Mouse (Mus musculus) urinary bladder, postnatal 4 days (tissue): ENCODE data around the gene Trpv2.

Experiments used
- DNase-seq, 2 experiments: peaks; one replicate each; pipeline ENCODE4 v3.0.0; 2021 to 2022; ENCODE audit warnings: low spot score in 2 of 2

The Trpv2 gene

GRCm38 (mm10) chr11:62604123-62604706 is 29.9 kb downstream of the Trpv2 start:
- DNase-seq: no peak

- DNase-seq: no peak
These were observed 30.8 kb downstream of the Trpv2 start for GRCm38 (mm10) chr11:62604886-62605618.

- no peak for DNase-seq
These were observed 31.5 kb downstream of the Trpv2 start for GRCm38 (mm10) chr11:62605619-62606298.

- DNase-seq: no peak
These were observed 32.2 kb downstream of the Trpv2 start for GRCm38 (mm10) chr11:62606299-62607169.

- DNase-seq: no peak
These were observed 33.1 kb downstream of the Trpv2 start for GRCm38 (mm10) chr11:62607170-62607951.

- DNase-seq: no peak
These were observed 33.6 kb downstream of the Trpv2 start for GRCm38 (mm10) chr11:62607952-62608201.

- DNase-seq: no peak
These were observed 34.8 kb downstream of the Trpv2 start for GRCm38 (mm10) chr11:62608826-62609675.

GRCm38 (mm10) chr11:62610304-62610703 is 36.0 kb downstream of the Trpv2 start:
- no peak for DNase-seq

- no peak for DNase-seq
These were observed 38.3 kb downstream of the Trpv2 start for GRCm38 (mm10) chr11:62612604-62613003.

GRCm38 (mm10) chr11:62613657-62614365 is 39.5 kb downstream of the Trpv2 start:
- peak; percentile 89 to 96 for DNase-seq

- DNase-seq: no peak
These were observed 40.7 kb downstream of the Trpv2 start for GRCm38 (mm10) chr11:62614876-62615410.

- DNase-seq: no peak
These were observed 41.2 kb downstream of the Trpv2 start for GRCm38 (mm10) chr11:62615456-62615855.

GRCm38 (mm10) chr11:62621079-62621478 is 46.8 kb downstream of the Trpv2 start:
- DNase-seq: no peak

GRCm38 (mm10) chr11:62621586-62622283 is 47.4 kb downstream of the Trpv2 start:
- DNase-seq: no peak

- DNase-seq: no peak
These were observed 48.6 kb downstream of the Trpv2 start for GRCm38 (mm10) chr11:62622850-62623249.

GRCm38 (mm10) chr11:62624341-62625291 is 50.3 kb downstream of the Trpv2 start:
- DNase-seq: no peak

GRCm38 (mm10) chr11:62629352-62630224 is 55.3 kb downstream of the Trpv2 start:
- DNase-seq: no peak
